Mouse (Mus musculus) small intestine, adult 2 months (tissue): ENCODE data around the gene Myog.

ENCODE experiments used
- CTCF ChIP-seq: fragments of 200-500 bp; IDR thresholded peaks from 2 replicates; pipeline ENCODE4 v1.5.1; 2012; ENCODE audit warnings: low read depth, mild to moderate bottlenecking, control low read depth, inconsistent platforms, low read length, moderate library complexity, mixed read lengths; ENCODE audit not compliant: insufficient replicate concordance, insufficient read length; ENCODE audit errors: extremely low read depth
- POLR2A ChIP-seq: fragments of 200-500 bp; IDR thresholded peaks from 2 replicates; pipeline ENCODE4 v1.6.1; 2012; ENCODE audit warnings: low read depth, mild to moderate bottlenecking, control low read depth, inconsistent platforms, low read length, moderate library complexity

- TF ChIP-seq POLR2A (no peak), CTCF (no peak)
Observed at GRCm38 (mm10) chr1:134292073-134292472, 2.3 kb downstream of the Myog start.
